Mouse (Mus musculus): ENCODE results near the gene Dhodh.

DNA sequence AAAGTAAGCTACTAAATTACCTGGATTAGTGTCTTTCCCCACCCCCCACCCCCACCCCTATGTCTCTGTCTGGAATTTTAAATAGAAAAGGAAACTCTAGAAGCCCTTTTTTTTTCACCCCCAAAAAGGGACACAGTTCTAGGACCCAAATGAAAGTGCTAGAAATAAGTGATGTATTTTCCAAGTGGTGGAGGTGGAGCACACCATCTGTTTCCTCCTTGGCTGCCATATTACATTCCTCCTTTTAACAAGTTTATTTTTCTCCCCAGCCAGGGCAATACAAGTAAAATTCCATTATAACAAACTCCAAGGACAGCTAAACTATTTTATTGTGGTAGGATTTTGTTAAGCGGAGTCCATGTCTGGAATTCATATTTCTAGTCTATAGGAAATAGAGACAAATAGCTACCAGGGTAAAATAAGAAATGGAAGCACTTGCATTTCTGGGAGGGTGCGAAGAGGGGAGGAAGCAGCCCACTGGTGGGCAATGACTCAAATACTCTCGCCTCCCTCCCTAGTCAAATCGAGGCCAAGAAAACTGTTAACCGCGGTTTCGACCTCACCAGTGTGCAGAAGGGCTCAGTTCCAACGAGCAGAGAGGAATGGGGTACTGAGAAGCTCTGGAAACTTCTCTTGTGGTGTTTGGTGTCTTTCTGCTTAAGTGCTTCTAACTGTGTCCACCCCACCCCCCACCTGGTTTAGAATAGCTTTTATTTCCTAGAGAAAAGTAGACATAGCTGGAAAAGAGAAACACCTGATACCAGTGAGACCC is 65.5 kb downstream of the Dhodh start:
- TF ChIP-seq EP300 (IDR thresholded peaks at IDR 0.05; ENCODE audit: low read depth): no peak
- TF ChIP-seq CTCF (IDR thresholded peaks at IDR 0.05; ENCODE audit: low read depth): no peak

All from heart, postnatal 0 days (tissue).